ENCODE assay signal across 8 mouse cellular contexts in the genomic region with DNA sequence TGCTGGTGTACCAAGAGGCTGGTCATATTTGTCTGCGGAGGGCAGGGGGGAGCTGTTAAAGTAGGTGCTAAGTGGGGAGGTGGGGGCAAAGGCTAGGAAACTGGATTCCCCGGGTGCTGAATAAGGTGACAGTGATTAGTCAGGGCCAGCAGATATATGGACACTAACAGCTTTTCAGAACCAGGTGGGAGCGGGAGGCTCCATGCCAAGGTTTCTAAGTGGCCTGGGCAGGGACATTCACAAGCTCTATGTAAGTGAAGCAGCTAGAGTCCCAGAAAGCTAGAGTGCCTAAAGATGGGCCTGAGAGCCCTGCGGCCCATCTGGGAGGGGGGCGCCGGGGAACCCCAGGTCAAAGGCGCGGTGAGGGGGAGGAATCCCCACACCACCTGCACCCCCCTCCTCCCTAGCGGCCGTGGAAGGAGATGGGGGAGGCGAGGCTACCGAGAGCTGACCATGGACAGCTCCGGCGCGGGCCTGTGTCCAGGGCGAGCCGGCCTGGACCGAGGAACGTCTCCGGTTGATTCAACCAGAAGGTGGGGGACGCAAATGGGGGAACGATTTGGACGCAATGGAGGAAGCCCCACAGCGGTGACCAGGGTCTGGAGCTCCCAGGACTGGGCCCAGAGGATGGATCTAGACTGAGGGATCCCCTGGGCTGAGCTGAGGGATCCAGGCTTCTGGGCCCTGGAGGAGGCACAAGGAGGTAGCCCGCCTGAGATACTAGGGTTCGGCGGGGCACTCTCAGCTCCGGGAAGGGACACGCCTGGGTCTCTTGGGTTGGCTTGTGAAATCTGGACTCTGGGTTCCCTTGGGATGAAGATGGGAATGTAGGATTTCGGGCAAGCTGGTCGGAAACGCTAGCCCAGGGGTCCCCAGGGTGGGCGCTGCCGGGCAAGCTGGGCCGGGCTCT. TPM values are rescaled to one million over a fixed set of nuclear protein-coding genes. Genes with fewer than 3 reads are reported as not detected.
A peak's percentile ranks its signal among the peaks of the same experiment; 100 is the strongest.
DNase-seq lines count a peak whose midpoint lies in the region; ATAC-seq and TF ChIP-seq lines count a peak whose summit lies in the region.

No protein-coding gene starts in this region.

- no peaks in the 10 kb centered on the region for H3K36me3 ChIP-seq in embryonic facial prominence, embryonic 12.5 days
- no peaks in the 10 kb centered on the region for H3K36me3 ChIP-seq in hindbrain, embryonic 10.5 days
- no peaks in the 10 kb centered on the region for H3K36me3 ChIP-seq in limb, embryonic 14.5 days (ENCODE audit: control insufficient read depth, insufficient read depth, low read length)
- H3K36me3 ChIP-seq in neural tube, embryonic 11.5 days (ENCODE audit: control insufficient read depth, insufficient read depth, low read length): no peaks in the 10 kb centered on the region

- H3K9me3 ChIP-seq in embryonic facial prominence, embryonic 12.5 days: no peaks in the 10 kb centered on the region
- H3K9me3 ChIP-seq in hindbrain, embryonic 10.5 days: no peaks in the 10 kb centered on the region
- no peaks in the 10 kb centered on the region for H3K9me3 ChIP-seq in limb, embryonic 14.5 days (ENCODE audit: control insufficient read depth, low read length)
- no peaks in the 10 kb centered on the region for H3K9me3 ChIP-seq in neural tube, embryonic 11.5 days (ENCODE audit: control insufficient read depth, low read length)

- H3K27me3 ChIP-seq in embryonic facial prominence, embryonic 12.5 days: peaks cover 78% of the 10 kb centered on the region
- peaks cover 85% of the 10 kb centered on the region for H3K27me3 ChIP-seq in hindbrain, embryonic 10.5 days (ENCODE audit: insufficient read depth, poor library complexity, severe bottlenecking)
- H3K27me3 ChIP-seq in limb, embryonic 14.5 days (ENCODE audit: control insufficient read depth, insufficient read depth, low read length): peaks cover 63% of the 10 kb centered on the region
- H3K27me3 ChIP-seq in neural tube, embryonic 11.5 days (ENCODE audit: control insufficient read depth, insufficient read depth, low read length): peaks cover 30% of the 10 kb centered on the region

- peak overlapping the region; percentile 76 for H3K4me2 ChIP-seq in embryonic facial prominence, embryonic 12.5 days (replicated peaks)
- peak overlapping the region; percentile 97 for H3K4me2 ChIP-seq in limb, embryonic 14.5 days (replicated peaks; ENCODE audit: low read depth, low read length, severe bottlenecking)
- peak overlapping the region; percentile 85 for H3K4me2 ChIP-seq in neural tube, embryonic 11.5 days (ENCODE audit: low read depth)

- peak overlapping the region; percentile 64 for H3K9ac ChIP-seq in embryonic facial prominence, embryonic 12.5 days
- H3K9ac ChIP-seq in limb, embryonic 14.5 days (ENCODE audit: low read depth, low read length, severe bottlenecking): peak overlapping the region; percentile 69
- peak overlapping the region; percentile 82 for H3K9ac ChIP-seq in neural tube, embryonic 11.5 days (ENCODE audit: low read length)

- H3K4me1 ChIP-seq in embryonic facial prominence, embryonic 12.5 days: peaks cover 27% of the 10 kb centered on the region
- H3K4me1 ChIP-seq in hindbrain, embryonic 10.5 days (replicated peaks): peaks cover 62% of the 10 kb centered on the region
- peaks cover 16% of the 10 kb centered on the region for H3K4me1 ChIP-seq in limb, embryonic 14.5 days (ENCODE audit: control insufficient read depth, insufficient read depth, low read length)
- peaks cover 11% of the 10 kb centered on the region for H3K4me1 ChIP-seq in neural tube, embryonic 11.5 days (ENCODE audit: control insufficient read depth, insufficient read depth, low read length)

- ATAC-seq in CD4-positive, CD25-positive, alpha-beta regulatory T cell, adult 4 months: no peak
- ATAC-seq in embryonic facial prominence, embryonic 12.5 days (ENCODE audit: insufficient number of reproducible peaks, insufficient read depth, low FRiP score, low TSS enrichment): no peak
- ATAC-seq in limb, embryonic 14.5 days (ENCODE audit: low FRiP score, low read depth): no peak
- no peak for ATAC-seq in neural tube, embryonic 11.5 days (ENCODE audit: insufficient read depth, low FRiP score, low TSS enrichment)

- DNase-seq in CD4-positive, CD25-positive, alpha-beta regulatory T cell, adult 2 months (ENCODE audit: low read depth, low spot score): peak; percentile 30
- DNase-seq in R1 (ENCODE audit: low read depth, low spot score): peak; percentile 36
- peak; percentile 60 for DNase-seq in hindbrain, embryonic 10.5 days (ENCODE audit: low spot score)
- DNase-seq in limb, embryonic 14.5 days (ENCODE audit: low spot score): peak; percentile 44
- peak; percentile 56 for DNase-seq in neural tube, embryonic 11.5 days (ENCODE audit: low spot score)
- DNase-seq in spleen, adult 18-20 months: no peak

- H3K4me3 ChIP-seq in embryonic facial prominence, embryonic 12.5 days: peak overlapping the region; percentile 56
- H3K4me3 ChIP-seq in hindbrain, embryonic 10.5 days: peak overlapping the region; percentile 85
- H3K4me3 ChIP-seq in limb, embryonic 14.5 days (replicated peaks; ENCODE audit: low read length): peak overlapping the region; percentile 66
- H3K4me3 ChIP-seq in neural tube, embryonic 11.5 days (ENCODE audit: low read depth, low read length): peak overlapping the region; percentile 81

- no peak for TF ChIP-seq POLR2A in limb, embryonic 14.5 days (IDR thresholded peaks at IDR 0.05; ENCODE audit: borderline replicate concordance, extremely low read depth, insufficient read depth, insufficient read length)

- H3K27ac ChIP-seq in embryonic facial prominence, embryonic 12.5 days: no peak overlapping the region
- H3K27ac ChIP-seq in hindbrain, embryonic 10.5 days: peak overlapping the region; percentile 88
- H3K27ac ChIP-seq in limb, embryonic 14.5 days (replicated peaks; ENCODE audit: low read depth, low read length): no peak overlapping the region
- no peak overlapping the region for H3K27ac ChIP-seq in neural tube, embryonic 11.5 days (ENCODE audit: low read depth, low read length)

- WGBS in embryonic facial prominence, embryonic 12.5 days: 5% methylated on average over 32 of the region's 35 CpGs
- 4% methylated on average over 35 of the region's 35 CpGs for WGBS in hindbrain, embryonic 10.5 days
- 4% methylated on average over 31 of the region's 35 CpGs for WGBS in limb, embryonic 14.5 days
- 3% methylated on average over 34 of the region's 35 CpGs for WGBS in neural tube, embryonic 11.5 days

RNA-seq across cellular contexts. Expression of gene Ppfia3, which starts 0.8 kb away (rescaled TPM):
- not detected for polyA plus RNA-seq in CD4-positive, CD25-positive, alpha-beta regulatory T cell, adult 4 months (2017; shearing (Covaris generic))
- polyA plus RNA-seq in embryonic facial prominence, embryonic 12.5 days (2016; fragmentation: Nextera tagmentation; extraction: Ambion mirVana): 8.8 and 9.2 TPM in 2 replicates
- polyA plus RNA-seq in hindbrain, embryonic 10.5 days (2016; fragmentation: Nextera tagmentation; extraction: Ambion mirVana): 8.4 and 12.9 TPM in 2 replicates
- polyA plus RNA-seq in limb, embryonic 14.5 days (2012; rRNA removed): 12.3 and 13.8 TPM in 2 replicates
- polyA plus RNA-seq in limb, embryonic 14.5 days (2014; fragmentation: Nextera tagmentation; extraction: Ambion mirVana): 8.4 and 9.0 TPM in 2 replicates
- polyA plus RNA-seq in neural tube, embryonic 11.5 days (2014; fragmentation: Nextera tagmentation; extraction: Ambion mirVana): 11.9 and 12.1 TPM in 2 replicates

RNA-seq across cellular contexts. Expression of gene Lin7b, which starts 4.4 kb away (rescaled TPM):
- not detected for polyA plus RNA-seq in CD4-positive, CD25-positive, alpha-beta regulatory T cell, adult 4 months (2017; shearing (Covaris generic))
- 1.2 and 1.9 TPM in 2 replicates for polyA plus RNA-seq in embryonic facial prominence, embryonic 12.5 days (2016; fragmentation: Nextera tagmentation; extraction: Ambion mirVana)
- 0.89 and 1.5 TPM in 2 replicates for polyA plus RNA-seq in hindbrain, embryonic 10.5 days (2016; fragmentation: Nextera tagmentation; extraction: Ambion mirVana)
- 4.1 and 4.7 TPM in 2 replicates for polyA plus RNA-seq in limb, embryonic 14.5 days (2012; rRNA removed)
- 1.7 and 2.2 TPM in 2 replicates for polyA plus RNA-seq in limb, embryonic 14.5 days (2014; fragmentation: Nextera tagmentation; extraction: Ambion mirVana)
- 1.6 and 3.4 TPM in 2 replicates for polyA plus RNA-seq in neural tube, embryonic 11.5 days (2014; fragmentation: Nextera tagmentation; extraction: Ambion mirVana)

RNA-seq across cellular contexts. Expression of gene Snrnp70, which starts 29.5 kb away (rescaled TPM):
- polyA plus RNA-seq in CD4-positive, CD25-positive, alpha-beta regulatory T cell, adult 4 months (2017; shearing (Covaris generic)): 100 to 1,000 TPM in 1 of 2 experiments, 10 to 100 TPM in 1; 82.1 to 130 TPM
- polyA plus RNA-seq in embryonic facial prominence, embryonic 12.5 days (2016; fragmentation: Nextera tagmentation; extraction: Ambion mirVana): 323 and 338 TPM in 2 replicates
- polyA plus RNA-seq in hindbrain, embryonic 10.5 days (2016; fragmentation: Nextera tagmentation; extraction: Ambion mirVana): 223 and 271 TPM in 2 replicates
- 539 and 694 TPM in 2 replicates for polyA plus RNA-seq in limb, embryonic 14.5 days (2012; rRNA removed)
- 69.7 and 73.7 TPM in 2 replicates for polyA plus RNA-seq in limb, embryonic 14.5 days (2014; fragmentation: Nextera tagmentation; extraction: Ambion mirVana)
- 66.4 and 74.1 TPM in 2 replicates for polyA plus RNA-seq in neural tube, embryonic 11.5 days (2014; fragmentation: Nextera tagmentation; extraction: Ambion mirVana)

RNA-seq across cellular contexts. Expression of gene Hrc, which starts 30.9 kb away (rescaled TPM):
- not detected for polyA plus RNA-seq in CD4-positive, CD25-positive, alpha-beta regulatory T cell, adult 4 months (2017; shearing (Covaris generic))
- polyA plus RNA-seq in embryonic facial prominence, embryonic 12.5 days (2016; fragmentation: Nextera tagmentation; extraction: Ambion mirVana): 0.81 and 1.5 TPM in 2 replicates
- 0.36 and 0.42 TPM in 2 replicates for polyA plus RNA-seq in hindbrain, embryonic 10.5 days (2016; fragmentation: Nextera tagmentation; extraction: Ambion mirVana)
- 9.5 and 17.9 TPM in 2 replicates for polyA plus RNA-seq in limb, embryonic 14.5 days (2012; rRNA removed)
- 4.1 and 5.9 TPM in 2 replicates for polyA plus RNA-seq in limb, embryonic 14.5 days (2014; fragmentation: Nextera tagmentation; extraction: Ambion mirVana)
- polyA plus RNA-seq in neural tube, embryonic 11.5 days (2014; fragmentation: Nextera tagmentation; extraction: Ambion mirVana): 0.87 and 1.1 TPM in 2 replicates

RNA-seq across cellular contexts. Expression of gene Trpm4, which starts 32.4 kb away (rescaled TPM):
- 10 to 100 TPM; 11.7 to 15.9 TPM for polyA plus RNA-seq in CD4-positive, CD25-positive, alpha-beta regulatory T cell, adult 4 months (2017; shearing (Covaris generic))
- polyA plus RNA-seq in embryonic facial prominence, embryonic 12.5 days (2016; fragmentation: Nextera tagmentation; extraction: Ambion mirVana): 16.1 and 18.5 TPM in 2 replicates
- polyA plus RNA-seq in hindbrain, embryonic 10.5 days (2016; fragmentation: Nextera tagmentation; extraction: Ambion mirVana): 10.5 and 12.5 TPM in 2 replicates
- polyA plus RNA-seq in limb, embryonic 14.5 days (2012; rRNA removed): 42.6 and 46.1 TPM in 2 replicates
- polyA plus RNA-seq in limb, embryonic 14.5 days (2014; fragmentation: Nextera tagmentation; extraction: Ambion mirVana): 15.8 TPM in 2 replicates
- polyA plus RNA-seq in neural tube, embryonic 11.5 days (2014; fragmentation: Nextera tagmentation; extraction: Ambion mirVana): 6.5 and 8.6 TPM in 2 replicates

Comparison
In these comparisons a context has a peak if more than half of its experiments do, and no peak if none do; other contexts are left out.
1. DNase-seq: peak in CD4-positive, CD25-positive, alpha-beta regulatory T cell, adult 2 months (single experiment), R1 (single experiment), hindbrain, embryonic 10.5 days (single experiment), limb, embryonic 14.5 days (single experiment) and neural tube, embryonic 11.5 days (single experiment); none in spleen, adult 18-20 months (0 of 2).
2. Peak in every context shown above with its lines, with median percentiles within 50 percentile points of each other: H3K4me2 ChIP-seq, H3K4me3 ChIP-seq and H3K9ac ChIP-seq.